Comparison of ENCODE assay signal across 24 mouse cellular contexts in genomic region chr11:67326536-67326935, GRCm38 (mm10). TPM values are rescaled to one million over a fixed set of nuclear protein-coding genes. Genes with fewer than 3 reads are reported as not detected.
"Had no signal": no experiment of that assay in that cellular context is flagged by ENCODE, and none has a peak within 500 bp of the region (broad histone marks: within the 10 kb centered on the region; RNA-seq: fewer than 3 reads in every experiment).

No protein-coding gene starts in this region.

- DNase-seq: kidney, adult 18-20 months; kidney, adult 9 months; kidney, postnatal 14 days; kidney, postnatal 4 days; left cerebral cortex, postnatal 4 days; liver, embryonic 13.5 days; lung, adult 2 months; lung, postnatal 14 days; lung, postnatal 4 days; retina, postnatal 1 day; right cerebral cortex, postnatal 25 days; spleen, adult 18-20 months; thymus, postnatal 25 days had no signal

- H3K27ac ChIP-seq: limb, embryonic 13.5 days; liver, embryonic 13.5 days; midbrain, embryonic 12.5 days; midbrain, embryonic 15.5 days; neural tube, embryonic 13.5 days; stomach, embryonic 15.5 days had no signal

- H3K27me3 ChIP-seq: limb, embryonic 13.5 days; liver, embryonic 13.5 days; midbrain, embryonic 12.5 days; midbrain, embryonic 15.5 days; neural tube, embryonic 13.5 days; stomach, embryonic 15.5 days had no signal

- H3K4me2 ChIP-seq: limb, embryonic 13.5 days; liver, embryonic 13.5 days; midbrain, embryonic 12.5 days; midbrain, embryonic 15.5 days; neural tube, embryonic 13.5 days; stomach, embryonic 15.5 days had no signal

- ATAC-seq: midbrain, embryonic 15.5 days had no signal

- H3K9ac ChIP-seq: limb, embryonic 13.5 days; liver, embryonic 13.5 days; midbrain, embryonic 12.5 days; midbrain, embryonic 15.5 days; neural tube, embryonic 13.5 days; stomach, embryonic 15.5 days had no signal

- H3K36me3 ChIP-seq: limb, embryonic 13.5 days; liver, embryonic 13.5 days; midbrain, embryonic 12.5 days; midbrain, embryonic 15.5 days; neural tube, embryonic 13.5 days; stomach, embryonic 15.5 days had no signal

- H3K9me3 ChIP-seq: limb, embryonic 13.5 days; liver, embryonic 13.5 days; midbrain, embryonic 12.5 days; midbrain, embryonic 15.5 days; neural tube, embryonic 13.5 days; stomach, embryonic 15.5 days had no signal

- H3K4me3 ChIP-seq: limb, embryonic 13.5 days; liver, embryonic 13.5 days; midbrain, embryonic 12.5 days; midbrain, embryonic 15.5 days; myocyte; neural tube, embryonic 13.5 days; stomach, embryonic 15.5 days had no signal

- H3K4me1 ChIP-seq: liver, embryonic 13.5 days; midbrain, embryonic 12.5 days; midbrain, embryonic 15.5 days; stomach, embryonic 15.5 days had no signal

RNA-seq across cellular contexts. Expression of gene Myh13, which starts 5.1 kb away (rescaled TPM):
- total RNA-seq: liver, adult 2 months; megakaryocyte progenitor cell, adult 5-6 weeks; neutrophil, adult 5-6 weeks had no signal
- polyA plus RNA-seq: kidney, embryonic 16.5 days; liver, adult 2 months; liver, embryonic 13.5 days; liver, embryonic 16.5 days; midbrain, embryonic 12.5 days; neural tube, embryonic 13.5 days had no signal

RNA-seq across cellular contexts. Expression of gene Myh8, which starts 49.6 kb away (rescaled TPM):
- total RNA-seq: liver, adult 2 months; megakaryocyte progenitor cell, adult 5-6 weeks; neutrophil, adult 5-6 weeks had no signal
- polyA plus RNA-seq: liver, adult 2 months had no signal
